32 mouse cellular contexts compared by ENCODE assay signal in genomic region chr7:78328301-78328700, GRCm38 (mm10).
DNase-seq lines count a peak whose midpoint lies in the region; ATAC-seq and TF ChIP-seq lines count a peak whose summit lies in the region.
"Had no signal": no experiment of that assay in that cellular context is flagged by ENCODE, and none has a peak within 500 bp of the region (broad histone marks: within the 10 kb centered on the region; RNA-seq: fewer than 3 reads in every experiment).

No protein-coding gene starts in this region.

- H3K9me3 ChIP-seq in forebrain, postnatal 0 days (ENCODE audit: low read length), result no peaks in the 10 kb centered on the region
- no peaks in the 10 kb centered on the region for H3K9me3 ChIP-seq in forebrain, embryonic 16.5 days (ENCODE audit: control insufficient read depth, low read length)
- no peaks in the 10 kb centered on the region for H3K9me3 ChIP-seq in liver, embryonic 12.5 days (replicated peaks)
- H3K9me3 ChIP-seq: embryonic facial prominence, embryonic 13.5 days; forebrain, embryonic 10.5 days; forebrain, embryonic 15.5 days; heart, embryonic 10.5 days; heart, embryonic 15.5 days; hindbrain, embryonic 12.5 days; intestine, embryonic 15.5 days; limb, embryonic 13.5 days had no signal

- no peaks in the 10 kb centered on the region for H3K4me1 ChIP-seq in forebrain, postnatal 0 days (ENCODE audit: insufficient read depth)
- H3K4me1 ChIP-seq in forebrain, embryonic 16.5 days (replicated peaks; ENCODE audit: control insufficient read depth, insufficient read depth, low read length), result no peaks in the 10 kb centered on the region
- no peaks in the 10 kb centered on the region for H3K4me1 ChIP-seq in liver, embryonic 12.5 days
- H3K4me1 ChIP-seq: embryonic facial prominence, embryonic 13.5 days; forebrain, embryonic 15.5 days; heart, embryonic 10.5 days; heart, embryonic 15.5 days; hindbrain, embryonic 12.5 days; intestine, embryonic 15.5 days; limb, embryonic 13.5 days had no signal

- no peaks in the 10 kb centered on the region for H3K27me3 ChIP-seq in forebrain, postnatal 0 days (ENCODE audit: insufficient read depth, low read length)
- H3K27me3 ChIP-seq in forebrain, embryonic 16.5 days (replicated peaks; ENCODE audit: control insufficient read depth, insufficient read depth, low read length), result no peaks in the 10 kb centered on the region
- no peaks in the 10 kb centered on the region for H3K27me3 ChIP-seq in liver, embryonic 12.5 days (replicated peaks)
- H3K27me3 ChIP-seq: CH12.LX; embryonic facial prominence, embryonic 13.5 days; forebrain, embryonic 15.5 days; heart, embryonic 15.5 days; hindbrain, embryonic 12.5 days; intestine, embryonic 15.5 days; limb, embryonic 13.5 days had no signal

- intact Hi-C loops in left cerebral cortex, postnatal 25 days (cut with DNase I), result loop anchor here (1.0 kb wide), 1 partner anchor 31 kb away; no protein-coding TSS in a partner anchor

- WGBS in forebrain, postnatal 0 days, result 68% methylated on average over 2 of the region's 2 CpGs
- 82% methylated on average over 2 of the region's 2 CpGs for WGBS in forebrain, embryonic 16.5 days
- WGBS in liver, embryonic 12.5 days (ENCODE audit: insufficient replicate concordance), result 55% methylated on average over 2 of the region's 2 CpGs

- ATAC-seq in forebrain, postnatal 0 days, result peak; percentile 73
- ATAC-seq in forebrain, embryonic 16.5 days, result no peak
- no peak for ATAC-seq in liver, embryonic 12.5 days
- ATAC-seq: activated CD4-positive, CD25-positive, alpha-beta regulatory T cell, adult 4 months; forebrain, embryonic 15.5 days; hindbrain, postnatal 0 days; intestine, embryonic 15.5 days; liver, postnatal 0 days; midbrain, embryonic 16.5 days had no signal

- no peaks in the 10 kb centered on the region; the same call in 1 of the 2 replicates for H3K36me3 ChIP-seq in forebrain, postnatal 0 days (ENCODE audit: insufficient read depth)
- no peaks in the 10 kb centered on the region for H3K36me3 ChIP-seq in forebrain, embryonic 16.5 days (ENCODE audit: control insufficient read depth, insufficient read depth)
- H3K36me3 ChIP-seq in liver, embryonic 12.5 days, result no peaks in the 10 kb centered on the region
- H3K36me3 ChIP-seq: embryonic facial prominence, embryonic 13.5 days; forebrain, embryonic 10.5 days; forebrain, embryonic 15.5 days; heart, embryonic 10.5 days; heart, embryonic 15.5 days; hindbrain, embryonic 12.5 days; intestine, embryonic 15.5 days; limb, embryonic 13.5 days had no signal

- no peak for TF ChIP-seq CTCF in forebrain, postnatal 0 days (IDR thresholded peaks at IDR 0.05; ENCODE audit: low read depth)

- H3K4me2 ChIP-seq in forebrain, postnatal 0 days (ENCODE audit: low read depth), result no peak overlapping the region
- H3K4me2 ChIP-seq in forebrain, embryonic 16.5 days (ENCODE audit: low read length), result no peak overlapping the region
- no peak overlapping the region for H3K4me2 ChIP-seq in liver, embryonic 12.5 days
- H3K4me2 ChIP-seq: embryonic facial prominence, embryonic 13.5 days; forebrain, embryonic 15.5 days; heart, embryonic 15.5 days; hindbrain, embryonic 12.5 days; intestine, embryonic 15.5 days; limb, embryonic 13.5 days; liver, embryonic 11.5 days; midbrain, embryonic 11.5 days had no signal

- no peak overlapping the region for H3K4me3 ChIP-seq in forebrain, postnatal 0 days (ENCODE audit: low read depth, low read length)
- no peak overlapping the region for H3K4me3 ChIP-seq in forebrain, embryonic 16.5 days (replicated peaks; ENCODE audit: low read length)
- H3K4me3 ChIP-seq in liver, embryonic 12.5 days, result no peak overlapping the region
- H3K4me3 ChIP-seq: embryonic facial prominence, embryonic 13.5 days; forebrain, embryonic 10.5 days; forebrain, embryonic 15.5 days; heart, embryonic 10.5 days; heart, embryonic 15.5 days; hindbrain, embryonic 12.5 days; intestine, embryonic 15.5 days; limb, embryonic 13.5 days had no signal

- no peak overlapping the region for H3K27ac ChIP-seq in forebrain, postnatal 0 days (ENCODE audit: low read depth, low read length)
- no peak overlapping the region for H3K27ac ChIP-seq in forebrain, embryonic 16.5 days (ENCODE audit: low read length)
- no peak overlapping the region for H3K27ac ChIP-seq in liver, embryonic 12.5 days
- H3K27ac ChIP-seq: embryonic facial prominence, embryonic 13.5 days; forebrain, embryonic 10.5 days; forebrain, embryonic 15.5 days; heart, embryonic 10.5 days; heart, embryonic 15.5 days; hindbrain, embryonic 12.5 days; hindbrain, postnatal 0 days; intestine, embryonic 15.5 days; limb, embryonic 13.5 days; stomach, postnatal 0 days had no signal

- peak; percentile 44 for DNase-seq in forebrain, postnatal 0 days
- peak; percentile 74 for DNase-seq in right cerebral cortex, adult 18-20 months
- no peak for DNase-seq in right cerebral cortex, postnatal 14 days
- DNase-seq in left cerebral cortex, postnatal 25 days (ENCODE audit: low spot score in 2 of 2), result peak; percentile 45 to 96
- DNase-seq in telencephalon, adult 2 months (ENCODE audit: low read depth, low spot score), result peak; percentile 88
- DNase-seq in adipocyte (ENCODE audit: low spot score), result no peak
- DNase-seq: adrenal gland, postnatal 25 days; cerebellum, adult 9-10 months; gastrocnemius, postnatal 25 days; heart, postnatal 36 days; kidney, adult 2 months; kidney, postnatal 36 days; liver, postnatal 0 days; lung, postnatal 36 days; thymus, postnatal 4 days had no signal

- no peak overlapping the region for H3K9ac ChIP-seq in forebrain, postnatal 0 days
- no peak overlapping the region for H3K9ac ChIP-seq in forebrain, embryonic 16.5 days (replicated peaks; ENCODE audit: low read depth, low read length)
- no peak overlapping the region for H3K9ac ChIP-seq in liver, embryonic 12.5 days
- H3K9ac ChIP-seq: embryonic facial prominence, embryonic 13.5 days; forebrain, embryonic 15.5 days; heart, embryonic 15.5 days; hindbrain, embryonic 12.5 days; intestine, embryonic 15.5 days; limb, embryonic 13.5 days; liver, postnatal 0 days had no signal

Comparison
In these comparisons a context has a peak if more than half of its experiments do, and no peak if none do; other contexts are left out.
1. DNase-seq: peak in forebrain, postnatal 0 days (single experiment), right cerebral cortex, adult 18-20 months (single experiment), left cerebral cortex, postnatal 25 days (2 of 2) and telencephalon, adult 2 months (single experiment); none in right cerebral cortex, postnatal 14 days (single experiment) and adipocyte (single experiment).